Mouse (Mus musculus): ENCODE data around the gene A730015C16Rik.

The A730015C16Rik gene

DNA sequence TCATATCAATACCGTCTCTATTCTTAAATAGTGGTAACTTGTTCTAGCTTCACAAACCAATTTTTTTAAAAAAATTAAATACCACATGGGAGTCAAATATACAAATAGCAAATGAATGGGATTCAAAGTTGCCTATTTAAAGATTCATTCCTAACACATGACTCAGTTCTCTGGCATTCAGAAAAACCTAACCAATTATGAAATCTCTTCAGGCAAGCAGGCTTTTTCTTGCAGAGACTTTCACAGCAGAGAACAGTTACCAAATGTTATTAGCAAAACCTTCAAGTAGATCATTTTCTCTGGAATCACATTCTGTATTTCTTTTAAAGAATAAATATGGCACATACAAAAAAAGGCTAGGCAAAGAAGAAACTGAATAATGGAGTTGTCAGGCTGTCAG, 17.7 kb downstream of the A730015C16Rik start:
- DNase-seq (ENCODE audit: low read depth, low spot score), result no peak

DNA sequence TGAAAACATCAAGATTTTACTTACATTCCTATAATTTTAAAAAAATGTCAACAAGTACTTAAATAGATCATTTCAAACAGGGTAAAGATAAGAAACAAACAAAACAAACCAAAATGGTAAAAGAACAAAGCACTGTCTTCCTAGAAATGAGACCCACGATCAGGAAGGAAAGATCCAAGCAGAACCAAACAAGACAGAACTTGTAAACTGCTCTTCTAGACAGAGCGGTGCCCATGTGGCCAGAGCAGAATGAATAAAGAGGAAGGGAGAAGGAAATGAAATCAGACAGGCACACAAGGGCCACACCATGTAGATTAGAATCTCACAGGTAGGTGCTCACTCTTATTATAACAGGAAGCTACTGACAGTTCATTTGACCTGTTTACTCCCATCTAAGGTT, 21.8 kb downstream of the A730015C16Rik start:
- no peak for DNase-seq (ENCODE audit: low read depth, low spot score)

DNA sequence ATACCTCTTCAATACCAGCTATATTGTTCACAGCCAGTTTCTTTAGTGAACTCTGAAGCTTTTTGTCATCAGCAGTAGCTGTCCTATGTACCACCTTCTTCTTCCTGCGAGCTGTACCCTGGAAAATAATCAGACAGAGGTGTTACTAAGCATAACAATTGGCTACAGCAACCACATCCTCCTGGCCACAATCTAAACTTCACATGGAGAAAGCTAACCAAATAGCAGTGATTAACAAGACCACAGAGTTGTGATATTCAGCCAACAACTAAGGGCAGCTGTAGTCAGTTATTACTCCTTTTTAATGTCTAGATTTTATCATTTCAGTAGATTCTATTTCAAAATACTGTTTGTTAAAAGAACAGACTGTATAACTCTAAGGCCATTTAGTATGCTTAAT, 22.3 kb downstream of the A730015C16Rik start:
- no peak for DNase-seq (ENCODE audit: low read depth, low spot score)

DNA sequence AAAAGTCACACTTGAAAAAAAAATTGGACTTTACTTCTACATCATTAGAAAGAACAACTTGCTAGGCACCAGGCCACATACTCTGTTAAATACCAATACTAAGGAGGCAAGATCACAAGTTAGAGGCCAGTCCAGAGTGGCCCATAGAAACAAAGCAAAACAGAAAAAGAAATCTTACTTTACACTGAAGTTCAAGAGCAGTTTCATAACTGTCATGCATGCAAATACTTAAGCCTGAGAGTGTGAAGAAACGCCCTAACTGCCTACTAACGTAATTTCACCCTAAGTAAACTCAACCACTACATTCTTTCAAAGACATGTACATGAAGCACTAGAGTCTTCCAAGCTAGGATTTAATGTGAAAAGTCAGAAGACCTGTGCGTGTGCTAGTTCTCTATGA, 22.7 kb downstream of the A730015C16Rik start:
- no peak for DNase-seq (ENCODE audit: low read depth, low spot score)

DNA sequence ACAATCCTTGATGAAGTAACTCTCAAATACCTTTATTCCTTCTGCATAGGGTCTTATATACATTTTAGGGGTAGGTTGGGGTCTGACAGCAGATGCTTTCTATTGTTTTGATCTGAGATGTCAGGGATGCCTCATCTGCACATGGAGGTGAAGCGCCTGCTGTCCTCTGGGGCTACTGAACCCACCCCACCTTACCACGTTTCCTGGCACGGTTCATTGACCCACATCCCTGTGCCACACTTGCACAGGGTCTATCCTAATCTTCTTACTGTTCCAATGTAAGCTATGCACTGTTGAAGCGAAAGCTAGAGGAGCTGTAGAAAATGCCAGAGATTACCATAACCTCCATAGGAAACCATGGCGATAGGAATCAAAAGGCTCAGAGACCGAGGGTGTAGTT, 36.9 kb downstream of the A730015C16Rik start:
- DNase-seq (ENCODE audit: low read depth, low spot score), result no peak

DNA sequence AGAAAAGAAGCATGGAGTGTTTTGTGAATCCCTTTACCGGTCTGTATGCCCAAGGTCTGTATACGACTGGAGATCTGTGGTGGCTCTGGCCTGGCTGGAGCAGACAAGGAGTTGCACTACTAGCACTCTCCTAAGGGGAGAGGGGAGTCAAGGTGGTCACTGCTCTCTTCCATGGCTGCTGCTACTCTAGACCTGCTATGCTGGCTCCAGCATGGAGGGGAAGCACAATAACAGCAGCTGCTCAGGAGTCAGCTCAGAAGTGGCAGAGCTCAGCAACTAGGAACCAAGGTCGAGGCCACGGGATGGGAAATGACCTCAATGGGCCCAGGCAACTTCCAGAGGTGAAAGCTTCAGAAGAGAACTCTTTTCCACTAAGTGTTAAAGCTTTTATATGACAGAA, 37.3 kb downstream of the A730015C16Rik start:
- no peak for DNase-seq (ENCODE audit: low read depth, low spot score)

DNA sequence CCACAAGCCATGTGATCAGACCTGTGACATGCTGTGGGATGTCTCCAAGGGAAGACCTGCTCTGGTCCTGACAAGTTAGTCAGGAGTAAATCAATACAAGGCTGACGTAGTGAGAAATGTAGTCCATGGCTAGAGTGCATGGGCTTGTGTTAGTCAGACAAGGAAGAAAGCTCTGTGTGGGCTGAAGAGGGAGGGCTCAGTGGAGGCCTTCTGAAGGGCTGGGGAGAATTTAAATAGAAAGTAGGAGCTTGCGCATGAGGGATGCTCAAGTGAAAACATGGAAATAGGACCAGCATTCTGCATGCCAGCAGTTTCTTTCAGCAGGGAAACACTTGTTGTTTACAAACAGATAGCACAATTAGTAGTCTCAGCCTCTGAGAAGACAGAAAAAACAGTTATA, 44.9 kb downstream of the A730015C16Rik start:
- no peak for DNase-seq (ENCODE audit: low read depth, low spot score)

DNA sequence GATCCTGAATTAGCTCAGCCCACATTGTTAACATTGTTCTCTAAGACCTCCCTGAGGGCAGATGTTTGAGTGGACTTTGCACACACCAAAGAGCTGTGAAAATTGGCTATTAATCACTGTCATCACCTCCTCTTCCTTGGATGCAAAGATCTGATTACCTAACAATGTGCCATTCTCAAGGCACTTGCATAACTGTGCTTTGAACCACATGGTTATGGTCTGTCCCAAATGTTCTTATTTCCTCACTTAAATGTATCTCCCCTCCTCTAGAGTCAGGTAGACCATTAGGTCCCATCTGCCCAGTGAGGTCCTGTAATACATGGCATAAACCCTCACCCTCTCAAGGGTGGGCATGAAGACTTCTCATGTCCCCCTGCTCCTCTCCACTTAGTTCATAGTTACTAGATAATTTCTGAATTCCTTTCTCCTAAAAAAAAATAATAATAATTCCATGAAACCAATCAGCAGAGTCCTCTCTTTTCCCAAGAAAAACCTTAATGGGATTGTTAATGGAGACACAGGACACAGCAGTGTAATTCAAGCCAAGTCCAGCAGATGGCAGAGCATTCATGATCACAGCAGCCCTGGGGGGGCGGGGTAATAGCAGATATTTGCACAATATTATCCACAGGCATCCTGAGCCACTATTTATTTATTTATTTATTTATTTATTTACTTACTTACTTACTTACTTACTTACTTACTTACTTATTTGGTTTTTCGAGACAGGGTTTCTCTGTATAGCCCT, 50.2 kb downstream of the A730015C16Rik start:
- no peak for DNase-seq (ENCODE audit: low read depth, low spot score)

Data from brain, embryonic 18.5 days (tissue).